Mouse (Mus musculus) kidney, postnatal 36 days (tissue): ENCODE measurements at regions not wholly inside any gene's neighbourhood (a gene's known extent, or its start where the extent isn't known, plus 50 kb on each side); places are given as distances from the start of the nearest gene placed in this dataset.
"Not testable (repeated sequence)": the region's sequence is repeated elsewhere in the genome, so short reads cannot be mapped to it uniquely, and the experiment has no call there.

Source experiments
- DNase-seq, 2 experiments: peaks; one replicate each; pipeline ENCODE4 v3.0.0; 2021 to 2022; ENCODE audit warnings: mixed read lengths in 2 of 2

- no peak for DNase-seq
Measured at GRCm38 (mm10) chr7:116681268-116681667, 177.1 kb downstream of the Nucb2 start.

GRCm38 (mm10) chr7:116700409-116700808 lies 196.2 kb downstream of the Nucb2 start:
- DNase-seq: no peak

- peak; percentile 63 to 88 for DNase-seq
Measured at GRCm38 (mm10) chr7:116701466-116702342, 197.5 kb downstream of the Nucb2 start.

GRCm38 (mm10) chr7:116702596-116702995 lies 198.4 kb downstream of the Nucb2 start:
- DNase-seq: no peak

- DNase-seq: no peak
Measured at GRCm38 (mm10) chr7:116711541-116711940, 207.4 kb downstream of the Nucb2 start.

- DNase-seq: peak in 1 of 2 experiments; percentile 2
Measured at GRCm38 (mm10) chr7:116713200-116713599, 209.0 kb downstream of the Nucb2 start.

GRCm38 (mm10) chr7:116715234-116716046 lies 211.3 kb downstream of the Nucb2 start:
- DNase-seq: peak; percentile 31 to 65

- peak in 1 of 2 experiments; percentile 9 for DNase-seq
Measured at GRCm38 (mm10) chr7:116728379-116728778, 224.2 kb downstream of the Nucb2 start.

GRCm38 (mm10) chr7:116729795-116730194 lies 225.6 kb downstream of the Nucb2 start:
- DNase-seq: no peak

- no peak for DNase-seq
Measured at GRCm38 (mm10) chr7:116735676-116736075, 231.5 kb downstream of the Nucb2 start.

- no peak for DNase-seq
Measured at GRCm38 (mm10) chr7:116736333-116736732, 232.2 kb downstream of the Nucb2 start.

GRCm38 (mm10) chr7:116738009-116738408 lies 233.8 kb downstream of the Nucb2 start:
- no peak for DNase-seq

- no peak for DNase-seq
Measured at GRCm38 (mm10) chr7:116754556-116754955, 250.4 kb downstream of the Nucb2 start.

GRCm38 (mm10) chr7:116792181-116792580 lies 288.0 kb downstream of the Nucb2 start:
- not testable (repeated sequence) for DNase-seq

- no peak for DNase-seq
Measured at GRCm38 (mm10) chr7:116808475-116808874, 304.3 kb downstream of the Nucb2 start.

GRCm38 (mm10) chr7:116816494-116816893 lies 312.3 kb downstream of the Nucb2 start:
- no peak for DNase-seq

- DNase-seq: peak; percentile 52 to 74
Measured at GRCm38 (mm10) chr7:116817991-116818390, 313.8 kb downstream of the Nucb2 start.

- DNase-seq: no peak
Measured at GRCm38 (mm10) chr7:116820613-116821012, 316.4 kb downstream of the Nucb2 start.

- no peak for DNase-seq
Measured at GRCm38 (mm10) chr7:116842894-116843293, 338.7 kb downstream of the Nucb2 start.

- no peak for DNase-seq
Measured at GRCm38 (mm10) chr7:116847846-116848730, 343.9 kb downstream of the Nucb2 start.

GRCm38 (mm10) chr7:116853351-116853750 lies 349.2 kb downstream of the Nucb2 start:
- DNase-seq: no peak

- no peak for DNase-seq
Measured at GRCm38 (mm10) chr7:116857141-116857540, 353.0 kb downstream of the Nucb2 start.

GRCm38 (mm10) chr7:116857744-116858143 lies 353.6 kb downstream of the Nucb2 start:
- DNase-seq: no peak
